In genomic region chr7:30181929-30182328, GRCm38 (mm10) we compare ENCODE assay signal across 1 mouse cellular context. TPM values are rescaled to one million over a fixed set of nuclear protein-coding genes. Genes with fewer than 3 reads are reported as not detected.
"Had no signal": no experiment of that assay in that cellular context is flagged by ENCODE, and none has a peak within 500 bp of the region (broad histone marks: within the 10 kb centered on the region; RNA-seq: fewer than 3 reads in every experiment).

No protein-coding gene starts in this region.

RNA-seq across cellular contexts. Expression of gene Cox7a1, which starts 2.0 kb away (rescaled TPM):
- total RNA-seq: neutrophil, adult 5-6 weeks had no signal
